Mouse (Mus musculus): ENCODE results near the gene Gm49358.

Gm49358 gene

GRCm38 (mm10) chr10:86777614-86778319 lies 14.0 kb downstream of the Gm49358 start:
- ATAC-seq (ENCODE audit: insufficient number of reproducible peaks, low FRiP score, low TSS enrichment): no peak

- peak; percentile 89 for ATAC-seq (ENCODE audit: insufficient number of reproducible peaks, low FRiP score, low TSS enrichment)
These were observed 14.8 kb downstream of the Gm49358 start, which contains the start of gene Nt5dc3 for GRCm38 (mm10) chr10:86778398-86779116. TSS of gene Nt5dc3 (plus strand) at chr10:86779005.

- peak; percentile 33 for ATAC-seq (ENCODE audit: insufficient number of reproducible peaks, low FRiP score, low TSS enrichment)
These were observed 15.5 kb downstream of the Gm49358 start for GRCm38 (mm10) chr10:86779117-86779755.

- no peak for ATAC-seq (ENCODE audit: insufficient number of reproducible peaks, low FRiP score, low TSS enrichment)
These were observed 16.2 kb downstream of the Gm49358 start for GRCm38 (mm10) chr10:86779816-86780500.

GRCm38 (mm10) chr10:86781641-86782040 lies 17.9 kb downstream of the Gm49358 start:
- ATAC-seq (ENCODE audit: insufficient number of reproducible peaks, low FRiP score, low TSS enrichment): no peak

GRCm38 (mm10) chr10:86782656-86783055 lies 18.9 kb downstream of the Gm49358 start:
- no peak for ATAC-seq (ENCODE audit: insufficient number of reproducible peaks, low FRiP score, low TSS enrichment)

- ATAC-seq (ENCODE audit: insufficient number of reproducible peaks, low FRiP score, low TSS enrichment): no peak
These were observed 19.8 kb downstream of the Gm49358 start for GRCm38 (mm10) chr10:86783561-86783960.

- ATAC-seq (ENCODE audit: insufficient number of reproducible peaks, low FRiP score, low TSS enrichment): no peak
These were observed 20.4 kb downstream of the Gm49358 start for GRCm38 (mm10) chr10:86784126-86784675.

GRCm38 (mm10) chr10:86785396-86785795 lies 21.6 kb downstream of the Gm49358 start:
- no peak for ATAC-seq (ENCODE audit: insufficient number of reproducible peaks, low FRiP score, low TSS enrichment)

- no peak for ATAC-seq (ENCODE audit: insufficient number of reproducible peaks, low FRiP score, low TSS enrichment)
These were observed 22.3 kb downstream of the Gm49358 start for GRCm38 (mm10) chr10:86786083-86786482.

GRCm38 (mm10) chr10:86788193-86788592 lies 24.4 kb downstream of the Gm49358 start:
- ATAC-seq (ENCODE audit: insufficient number of reproducible peaks, low FRiP score, low TSS enrichment): no peak

- no peak for ATAC-seq (ENCODE audit: insufficient number of reproducible peaks, low FRiP score, low TSS enrichment)
These were observed 25.4 kb downstream of the Gm49358 start for GRCm38 (mm10) chr10:86789146-86789672.

GRCm38 (mm10) chr10:86791507-86792184 lies 27.9 kb downstream of the Gm49358 start:
- no peak for ATAC-seq (ENCODE audit: insufficient number of reproducible peaks, low FRiP score, low TSS enrichment)

GRCm38 (mm10) chr10:86793509-86793951 lies 29.8 kb downstream of the Gm49358 start:
- ATAC-seq (ENCODE audit: insufficient number of reproducible peaks, low FRiP score, low TSS enrichment): 0 out of 2 replicates have a peak, but pooled peaks have one; percentile 34

GRCm38 (mm10) chr10:86794196-86794595 lies 30.4 kb downstream of the Gm49358 start:
- no peak for ATAC-seq (ENCODE audit: insufficient number of reproducible peaks, low FRiP score, low TSS enrichment)

GRCm38 (mm10) chr10:86794794-86795535 lies 31.2 kb downstream of the Gm49358 start:
- peak; percentile 65; the same call in 1 of the 2 replicates for ATAC-seq (ENCODE audit: insufficient number of reproducible peaks, low FRiP score, low TSS enrichment)

- no peak for ATAC-seq (ENCODE audit: insufficient number of reproducible peaks, low FRiP score, low TSS enrichment)
These were observed 32.4 kb downstream of the Gm49358 start for GRCm38 (mm10) chr10:86796073-86796741.

- no peak for ATAC-seq (ENCODE audit: insufficient number of reproducible peaks, low FRiP score, low TSS enrichment)
These were observed 43.6 kb downstream of the Gm49358 start for GRCm38 (mm10) chr10:86807362-86807761.

Data from cerebellum, adult (tissue).